Mouse (Mus musculus) left cerebral cortex, postnatal 36 days (tissue): ENCODE results near the gene Auh. TPM values are rescaled to one million over a fixed set of nuclear protein-coding genes. Genes with fewer than 3 reads are reported as not detected.
A peak's percentile ranks its signal among the peaks of the same experiment; 100 is the strongest.

Experiments used
- DNase-seq, 2 experiments: peaks; one replicate each; pipeline ENCODE4 v3.0.0; 2021 to 2022; ENCODE audit warnings: low spot score in 2 of 2, mixed read lengths in 1 of 2
- intact Hi-C: fragments of 180-260 bp; cut with DNase I; formaldehyde crosslinking; loops from one replicate; pipeline ENCODE4 v1.15.1; 2025
- total RNA-seq, 2 experiments: library from RNA; stranded (reverse); gene quantifications; 2 replicates each; pipeline ENCODE4 v1.2.3; 2021

The Auh gene
- total RNA-seq, 2 experiments from 2014 or later, result 94.7 to 102 TPM

DNA sequence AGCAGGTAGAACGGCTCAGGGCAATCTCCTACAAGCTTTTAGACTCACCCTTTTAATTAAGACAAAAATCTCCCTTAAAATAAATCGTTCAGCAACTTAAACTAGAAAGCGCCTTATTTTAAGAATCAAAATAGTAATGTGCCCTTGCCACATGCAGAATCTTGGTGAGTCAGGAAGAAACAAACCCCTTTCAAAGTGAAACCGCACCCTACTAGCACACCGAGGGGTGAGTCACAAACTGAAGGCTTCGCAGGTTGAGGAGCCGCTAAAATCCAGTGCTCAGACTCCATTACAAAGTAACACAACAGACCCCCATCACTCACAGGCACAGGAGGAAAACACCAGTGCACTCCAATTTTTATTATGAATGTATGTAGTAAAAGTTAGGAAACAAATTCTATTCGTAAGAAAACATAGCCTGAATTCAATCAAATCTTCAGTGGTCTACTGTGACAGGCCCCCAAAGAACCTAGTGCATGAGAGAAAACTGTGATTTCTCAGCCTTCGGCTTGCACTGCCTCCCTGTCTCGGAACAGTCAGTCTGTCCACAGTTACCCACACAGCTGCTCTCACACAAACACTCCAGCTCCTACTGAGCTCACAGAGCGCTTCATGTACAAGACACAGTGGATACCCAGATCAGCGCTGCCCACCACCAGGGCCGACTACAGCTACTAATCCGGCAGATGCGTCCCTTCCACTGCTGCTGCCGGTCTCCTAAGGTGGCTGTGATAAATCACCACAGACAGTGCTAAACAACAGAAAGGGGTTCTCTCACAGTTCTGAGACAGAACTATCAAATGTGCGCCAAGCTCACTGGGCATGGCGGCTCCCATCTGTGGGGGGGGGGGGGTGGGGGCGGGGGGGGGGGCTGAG lies 46.2 kb downstream of the Auh start:
- peak in 1 of 2 experiments; percentile 24 for DNase-seq
- intact Hi-C loops, result no loop called here

DNA sequence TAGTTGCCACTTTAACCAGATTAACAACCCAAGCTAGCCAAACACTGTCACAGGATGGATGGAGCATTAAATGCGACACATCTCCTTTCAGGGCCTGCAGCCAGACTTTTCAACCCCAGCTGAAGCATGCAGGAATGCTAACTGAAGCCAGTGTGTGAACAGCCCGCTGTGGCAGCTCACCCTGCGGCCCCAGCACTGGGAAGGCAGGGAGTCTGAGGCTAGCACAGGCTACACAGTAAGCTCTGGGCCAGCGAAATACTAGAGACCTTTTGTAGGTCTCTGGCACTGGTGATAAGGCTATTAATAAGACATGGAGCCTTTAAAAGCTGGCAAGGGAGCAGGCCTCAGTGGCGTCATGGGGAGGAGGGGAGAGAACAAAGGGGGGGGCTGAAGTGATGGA lies 49.1 kb downstream of the Auh start:
- no peak for DNase-seq
- intact Hi-C loops, result no loop called here

DNA sequence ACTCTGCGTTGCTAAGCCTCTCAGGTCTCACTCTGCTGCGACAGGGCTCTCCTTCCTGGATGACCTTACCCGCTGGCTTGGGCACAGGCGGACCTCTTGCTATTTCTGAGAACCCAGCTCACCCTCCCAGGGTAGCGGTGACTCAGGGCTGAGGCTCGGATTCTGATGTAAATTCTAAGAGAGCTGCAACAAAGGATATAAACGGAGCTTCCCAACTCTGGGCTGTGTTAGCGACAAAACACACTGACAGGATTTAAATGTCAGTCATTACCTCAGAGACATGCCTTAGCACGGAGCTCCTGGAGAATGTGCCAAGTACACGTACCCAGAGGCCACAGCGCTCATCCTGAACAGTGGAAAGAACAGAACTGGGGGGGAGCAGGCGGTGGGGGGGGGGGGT lies 49.6 kb downstream of the Auh start:
- peak in 1 of 2 experiments; percentile 24 for DNase-seq
- intact Hi-C loops, result loop anchor here (5.0 kb wide), 2 partner anchors 63 to 102 kb away; partner anchors contain the start of gene Nfil3

DNA sequence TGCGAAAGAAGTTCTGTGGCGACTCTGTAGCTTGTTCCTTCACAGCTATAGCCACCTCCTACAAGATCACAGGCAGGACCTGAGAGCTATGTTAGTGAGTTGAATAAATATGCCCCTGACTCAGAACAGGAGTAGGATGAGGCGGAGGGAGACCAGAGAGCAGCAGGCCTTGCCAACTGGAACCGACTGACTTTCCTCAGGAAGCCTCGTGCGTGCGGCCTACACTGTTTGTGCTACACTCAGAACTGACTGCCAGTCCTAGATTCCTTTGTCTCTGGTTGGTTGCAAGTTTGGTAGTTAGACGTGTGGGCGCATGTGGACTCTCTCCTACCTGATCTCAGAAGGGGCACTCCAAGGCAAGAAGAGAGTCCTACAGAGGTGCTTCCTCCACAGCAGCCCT lies 50.2 kb downstream of the Auh start:
- intact Hi-C loops, result loop anchor here (5.0 kb wide), 2 partner anchors 62 to 103 kb away; partner anchors contain the start of gene Nfil3

DNA sequence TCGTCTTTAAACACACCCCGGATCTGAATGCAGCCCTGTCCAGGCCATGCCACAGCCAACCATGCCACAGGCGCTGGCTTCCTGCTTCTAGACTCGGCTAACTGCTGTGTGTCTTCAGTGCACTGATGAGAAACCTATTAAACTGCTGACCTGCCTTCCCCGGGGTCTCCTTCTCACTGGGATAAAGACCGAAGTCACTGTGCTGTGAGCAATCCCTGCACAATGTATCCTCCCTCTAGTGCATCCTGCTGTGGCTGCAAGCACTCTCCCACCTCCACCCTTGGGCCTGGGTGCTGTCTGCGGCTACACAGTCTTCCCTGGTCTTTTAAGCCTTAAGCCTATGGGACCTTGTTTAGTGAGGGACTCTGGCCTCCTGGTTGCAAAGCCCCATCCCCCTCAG lies 50.7 kb downstream of the Auh start:
- no peak for DNase-seq
- intact Hi-C loops, result loop anchor here (5.0 kb wide), 2 partner anchors 62 to 103 kb away; partner anchors contain the start of gene Nfil3

More for the DNA sequence above, 50.2 kb downstream of the Auh start:
- DNase-seq, result peak; percentile 50 to 63

DNA sequence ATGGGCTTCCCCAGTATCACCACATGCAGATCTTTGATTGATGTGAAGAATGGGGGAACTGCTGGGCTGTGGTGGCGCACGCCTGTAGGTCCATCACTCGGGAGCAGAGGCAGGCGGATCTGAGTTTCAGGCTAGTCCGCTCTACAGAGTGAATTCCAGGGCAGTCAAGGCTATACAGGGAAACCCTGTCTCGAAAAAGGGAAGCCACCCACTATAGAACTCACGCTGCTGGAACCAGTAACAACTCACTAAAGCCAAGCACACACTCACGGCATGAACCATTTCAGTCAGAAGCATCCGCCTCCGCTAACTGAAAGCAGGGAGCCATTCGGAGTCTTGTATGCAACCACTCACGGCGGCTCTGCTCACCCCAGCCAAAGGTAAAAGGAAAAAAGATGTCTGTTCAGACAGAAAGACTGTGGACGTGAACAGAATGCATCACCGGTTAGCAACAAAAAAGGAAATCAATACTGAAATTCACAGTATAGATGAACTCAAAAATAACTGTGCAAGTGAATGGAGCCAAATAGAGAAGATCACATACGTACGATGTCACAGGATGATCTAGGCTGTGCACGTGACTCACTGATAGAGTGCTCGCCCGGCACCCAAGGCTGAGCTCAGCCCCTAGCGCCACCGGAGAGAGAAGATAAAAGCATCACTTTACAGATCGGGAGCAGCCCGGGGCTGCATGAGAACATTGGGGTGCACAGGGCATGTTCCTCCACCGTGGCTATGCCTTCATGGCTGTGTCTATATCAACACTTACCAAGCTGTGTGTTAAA lies 53.7 kb downstream of the Auh start:
- intact Hi-C loops, result loop anchor here (5.0 kb wide), 2 partner anchors 58 to 107 kb away; partner anchors contain the start of gene Nfil3
- peak; percentile 61 to 62 for DNase-seq

DNA sequence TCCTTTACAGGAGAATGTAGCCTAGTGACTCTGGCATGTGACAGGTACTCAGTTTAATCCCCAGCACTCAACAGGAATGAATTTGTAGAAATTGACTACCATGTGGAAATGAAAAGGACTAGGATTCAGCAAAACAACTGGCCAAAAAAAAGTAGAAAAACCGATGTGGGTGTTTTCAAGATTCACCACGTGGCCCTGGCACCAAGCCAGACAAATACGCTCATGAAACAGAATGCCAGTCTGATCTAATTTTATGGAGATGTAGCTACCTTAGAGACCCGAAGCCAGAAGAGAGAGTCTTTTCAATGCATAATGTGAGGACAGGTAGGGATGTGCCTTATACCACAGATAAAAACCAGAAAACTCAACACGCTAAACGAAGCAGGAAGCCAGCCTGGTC lies 54.4 kb downstream of the Auh start:
- peak in 1 of 2 experiments; percentile 23 for DNase-seq
- intact Hi-C loops, result loop anchor here (5.0 kb wide), 2 partner anchors 58 to 107 kb away; partner anchors contain the start of gene Nfil3

DNA sequence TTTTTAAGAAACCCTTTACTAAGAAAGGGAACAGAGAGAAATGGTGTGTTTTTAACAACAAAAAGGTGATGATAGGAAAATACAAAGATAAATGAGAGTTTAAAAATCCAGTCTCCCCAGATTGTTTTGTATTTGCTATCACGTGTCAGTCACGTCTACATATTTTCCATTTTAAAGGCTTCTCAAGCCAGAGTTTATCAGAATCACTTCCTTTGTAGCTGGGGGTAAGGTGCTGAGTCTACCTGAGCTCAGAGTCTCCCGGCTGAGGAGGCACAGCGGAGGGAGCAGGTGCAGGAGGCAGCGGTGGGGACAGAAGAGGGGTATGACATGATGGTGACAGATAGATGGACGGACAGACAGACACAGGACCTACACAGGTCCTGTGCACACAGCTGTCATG lies 55.1 kb downstream of the Auh start:
- DNase-seq, result no peak
- intact Hi-C loops, result no loop called here

DNA sequence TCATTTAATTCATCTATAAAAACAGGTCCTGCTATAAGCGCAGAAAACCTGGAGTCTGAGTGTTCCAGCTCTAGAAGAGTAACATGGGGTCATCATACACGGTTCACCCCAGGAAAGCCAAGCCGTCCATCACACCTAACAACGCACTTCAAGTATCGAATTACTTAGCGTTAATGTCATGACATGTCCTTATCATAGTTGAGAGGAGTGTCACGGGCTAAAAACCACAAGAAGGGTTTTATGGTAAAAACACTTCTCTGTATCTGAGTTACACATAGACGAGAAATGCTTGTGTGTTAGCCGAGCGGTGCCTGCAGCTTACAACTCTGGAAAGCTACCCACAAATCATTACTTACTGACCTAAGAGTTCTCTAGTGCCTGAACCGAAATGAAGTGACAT lies 55.6 kb downstream of the Auh start:
- intact Hi-C loops, result no loop called here
- no peak for DNase-seq

DNA sequence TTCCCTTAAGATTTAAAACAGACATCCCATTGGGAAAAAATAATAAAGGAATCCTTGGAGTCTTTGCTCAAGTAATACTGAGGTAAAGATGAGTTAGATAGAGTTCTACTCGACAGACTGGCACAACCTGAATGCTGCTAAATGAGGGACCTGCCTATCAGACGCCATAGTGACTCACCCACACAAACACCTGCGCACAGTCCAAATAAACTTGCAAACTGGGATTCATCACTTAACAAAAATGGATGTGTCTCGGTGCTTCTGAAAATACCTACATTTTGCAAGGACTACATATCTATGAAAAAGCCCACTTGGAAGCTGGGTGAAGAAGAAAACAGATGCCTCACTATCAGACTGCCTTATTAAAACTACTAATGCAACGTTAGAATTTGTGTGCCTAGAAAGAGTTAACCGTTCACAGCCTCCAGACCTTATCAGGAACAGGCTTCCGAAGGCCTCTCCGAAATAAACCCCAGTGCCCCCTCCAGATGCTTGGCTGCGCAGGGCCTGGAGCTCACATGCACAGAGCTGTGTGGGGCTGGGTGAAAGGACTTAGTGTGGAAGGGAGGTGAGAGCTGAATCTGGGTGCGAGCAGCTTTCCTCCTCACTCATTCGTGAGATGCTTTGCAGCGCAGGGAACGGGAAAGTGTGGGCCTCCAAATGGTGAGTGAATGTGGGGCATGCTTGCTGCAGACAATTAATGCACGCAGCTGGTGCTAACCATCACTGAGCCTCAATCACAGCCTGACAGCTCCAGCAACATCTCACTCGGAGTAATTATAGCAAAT lies 63.3 kb downstream of the Auh start:
- DNase-seq, result peak; percentile 32 to 36
- intact Hi-C loops, result loop anchor here (5.0 kb wide), 1 partner anchor 44 kb away; no protein-coding TSS in a partner anchor

DNA sequence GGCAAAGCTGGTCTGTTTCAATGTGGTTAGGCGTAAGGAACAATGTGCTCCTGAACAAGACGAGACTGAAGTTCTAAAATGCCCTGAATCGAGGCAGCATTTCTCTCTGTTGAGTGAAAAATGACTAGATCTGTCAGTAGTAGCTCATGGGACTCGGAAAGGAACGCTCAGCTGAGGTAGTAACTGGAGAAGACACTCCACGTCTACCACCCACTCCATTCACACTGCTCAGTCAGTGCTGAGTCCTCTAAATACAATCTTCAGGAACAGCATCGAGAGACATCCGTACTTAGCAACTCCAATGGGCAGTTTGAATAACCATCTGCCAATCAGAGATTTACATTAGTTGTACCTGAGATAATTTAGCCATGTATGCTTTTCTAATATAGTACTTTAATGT lies 66.0 kb downstream of the Auh start:
- intact Hi-C loops, result no loop called here

DNA sequence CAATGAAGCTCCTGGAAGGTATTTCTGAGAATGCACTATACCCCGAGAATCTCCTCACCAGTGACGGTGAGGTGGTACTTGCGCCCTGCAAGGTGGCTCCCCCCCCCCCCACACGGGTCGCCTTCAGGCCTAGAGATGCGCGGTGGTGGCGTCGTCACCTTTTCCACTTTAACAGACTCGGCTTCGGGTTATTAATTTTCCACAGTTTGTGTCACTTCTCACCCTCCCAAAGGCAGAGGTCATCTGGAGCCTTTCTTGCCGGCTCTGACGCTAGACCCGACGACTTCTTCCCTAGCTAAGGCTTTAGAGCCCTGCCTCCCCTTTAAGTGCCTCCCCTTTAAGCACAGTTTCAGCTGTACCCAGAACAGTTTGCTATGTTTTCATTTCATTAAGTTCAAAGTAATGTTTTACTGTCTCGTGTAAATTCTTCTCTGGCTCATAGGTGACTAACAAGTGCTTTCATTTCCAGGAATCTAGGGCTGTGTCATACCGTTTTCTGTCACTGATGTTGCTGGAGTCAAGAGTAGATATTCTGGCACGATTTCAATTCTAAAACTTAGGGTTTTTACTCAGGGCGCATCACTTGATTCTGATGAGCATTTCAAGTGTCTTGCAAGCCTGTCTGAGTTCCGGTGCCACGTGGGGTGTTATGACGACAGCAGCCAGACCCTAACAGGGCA lies 69.3 kb downstream of the Auh start:
- no peak for DNase-seq
- intact Hi-C loops, result no loop called here

More for the DNA sequence above, 66.0 kb downstream of the Auh start:
- DNase-seq, result no peak

DNA sequence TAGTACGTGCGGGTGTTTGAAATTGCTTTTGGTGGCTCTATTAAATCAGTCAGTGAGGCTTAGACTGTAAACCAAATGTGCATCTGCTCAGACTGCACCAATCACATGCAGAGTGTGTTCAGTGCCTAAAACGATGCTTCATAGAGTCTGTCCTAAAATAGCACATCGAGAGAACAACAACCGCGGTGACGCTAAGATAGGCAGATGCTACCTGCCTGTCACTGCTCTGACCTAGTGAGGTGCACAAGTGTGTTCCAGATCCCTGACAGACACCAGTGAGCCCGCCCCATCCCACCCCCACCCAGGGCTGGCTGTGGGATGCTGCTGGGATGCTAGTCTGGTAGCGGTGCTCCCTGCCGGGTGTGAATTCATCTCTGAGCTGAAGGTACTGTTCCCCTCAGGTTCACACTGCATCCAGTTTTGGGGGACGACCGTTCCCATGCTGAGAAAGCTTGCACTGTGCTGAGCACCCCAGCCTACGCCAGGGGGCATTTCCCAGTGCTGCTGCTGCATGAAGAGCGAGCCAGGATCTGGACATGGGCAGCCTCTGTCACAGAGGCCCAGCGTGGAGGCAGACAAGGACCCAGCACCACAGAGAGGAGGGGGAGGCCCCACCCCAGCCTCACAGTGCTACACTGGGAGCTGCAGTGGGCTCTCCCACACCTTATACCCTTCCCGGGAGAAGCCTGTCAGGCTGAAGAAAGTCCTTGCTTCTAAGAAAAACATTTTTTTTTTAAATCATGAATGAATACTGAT lies 70.2 kb downstream of the Auh start:
- DNase-seq, result peak in 1 of 2 experiments; percentile 15
- intact Hi-C loops, result no loop called here

DNA sequence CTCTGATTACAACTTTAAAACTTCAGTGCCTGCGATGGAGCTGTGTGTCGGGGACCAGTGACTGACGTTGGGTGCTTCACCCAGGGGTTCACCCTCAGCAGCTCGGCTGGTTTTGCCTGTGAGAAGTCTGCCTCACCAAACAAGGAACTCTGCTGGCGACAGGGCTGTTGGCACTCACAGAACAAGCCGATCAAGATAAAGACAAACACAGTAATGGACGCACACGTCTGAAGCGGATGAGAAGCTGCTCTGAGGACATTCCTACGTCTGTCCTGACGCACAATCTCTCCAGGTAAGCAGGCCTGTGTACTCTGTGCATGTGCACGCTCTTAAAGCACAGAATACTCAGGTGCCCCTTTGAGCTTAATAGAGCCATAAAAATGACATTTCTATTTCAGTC lies 71.1 kb downstream of the Auh start:
- no peak for DNase-seq
- intact Hi-C loops, result no loop called here

DNA sequence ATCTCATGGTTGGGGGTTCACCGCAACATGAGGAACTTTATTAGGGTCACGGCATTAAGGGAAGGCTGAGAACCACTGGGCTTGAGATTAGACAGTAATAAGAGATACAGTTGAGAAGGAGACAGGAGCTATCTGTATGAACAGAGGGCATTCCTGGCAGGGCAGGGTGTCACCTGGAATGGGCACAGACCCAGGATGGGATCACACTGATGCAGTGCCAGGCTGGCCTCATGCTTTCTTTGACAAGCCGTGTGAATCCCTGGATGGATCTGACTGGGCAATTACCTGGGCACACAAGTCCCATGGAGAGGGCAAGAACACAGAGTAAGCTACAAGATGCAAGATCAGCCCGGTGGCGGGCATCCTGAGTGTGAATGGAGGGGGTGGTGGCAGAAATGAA lies 71.7 kb downstream of the Auh start:
- intact Hi-C loops, result no loop called here
- no peak for DNase-seq

DNA sequence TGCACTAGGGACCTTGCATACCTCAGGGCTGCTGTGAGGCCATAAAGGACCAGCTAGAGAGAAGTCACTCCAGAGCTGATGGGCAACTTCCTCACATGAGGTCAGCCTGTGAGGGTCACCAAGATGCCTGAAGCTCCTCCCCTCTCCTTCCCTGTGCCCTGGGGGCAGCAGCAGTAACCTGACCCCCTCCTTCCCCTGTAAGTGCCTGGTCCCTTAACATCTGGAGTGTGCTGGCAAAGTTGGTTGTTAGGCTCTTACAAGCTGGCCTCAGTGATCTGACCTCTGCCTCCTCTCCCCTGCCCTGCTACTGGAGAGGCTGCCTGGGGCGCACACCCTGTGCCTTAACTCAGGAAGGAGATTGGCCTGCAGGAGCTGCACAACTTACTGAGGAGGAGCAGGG lies 75.9 kb downstream of the Auh start:
- intact Hi-C loops, result no loop called here
- DNase-seq, result no peak

DNA sequence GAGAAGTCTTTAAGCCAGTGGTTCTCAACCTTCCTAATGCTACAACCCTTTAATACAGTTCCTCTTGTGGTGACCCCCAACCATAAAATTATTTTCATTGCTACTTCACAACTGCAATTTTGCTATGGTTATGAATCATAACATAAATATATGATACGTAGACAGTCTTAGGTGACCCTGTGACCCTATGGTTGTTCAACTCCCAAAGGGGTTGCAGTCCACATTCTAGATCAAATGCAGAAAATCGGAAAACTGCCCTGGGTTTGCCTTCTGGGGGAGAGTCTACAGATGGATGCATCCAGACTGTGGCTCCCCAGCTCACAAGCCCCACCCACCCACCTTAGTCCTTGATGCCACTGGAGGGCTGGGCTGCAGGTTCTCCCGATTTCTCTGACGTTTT lies 77.6 kb downstream of the Auh start:
- intact Hi-C loops, result no loop called here
- DNase-seq, result no peak

DNA sequence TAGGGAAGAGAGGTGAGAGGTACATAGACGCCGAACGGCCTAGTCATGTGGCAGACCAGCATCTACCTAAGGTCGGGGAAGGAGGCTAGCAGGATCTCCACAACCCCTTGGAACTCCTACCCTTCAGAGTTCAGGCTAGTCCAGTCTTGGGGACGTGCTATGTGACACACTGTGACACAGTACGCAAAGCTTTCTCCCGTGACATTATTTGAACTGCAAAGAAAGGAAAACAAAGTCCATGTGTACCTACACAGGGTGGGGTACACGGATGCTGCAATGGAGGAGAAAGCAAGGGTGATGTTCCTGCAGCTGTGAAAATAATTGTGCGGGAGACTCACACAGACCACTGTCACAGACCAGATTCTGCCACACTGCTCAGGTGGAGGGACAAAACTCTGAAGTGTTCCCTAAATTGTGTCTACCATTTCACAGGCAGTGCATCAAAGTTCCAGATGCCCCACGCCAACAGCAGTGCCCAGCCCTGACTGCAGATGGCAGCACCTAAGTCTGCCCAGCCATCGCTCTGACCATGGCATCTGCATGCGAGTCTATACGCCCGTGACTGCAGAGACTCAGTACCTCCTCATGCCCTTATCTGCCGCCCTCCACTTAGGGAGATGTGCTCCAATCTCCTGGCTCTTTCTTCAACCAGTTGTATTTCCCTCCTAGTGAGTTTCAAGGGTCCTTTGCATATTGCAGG lies 79.3 kb downstream of the Auh start:
- no peak for DNase-seq
- intact Hi-C loops, result no loop called here
